Mouse (Mus musculus) gastrocnemius, postnatal 4 days (tissue): ENCODE measurements at regions not wholly inside any gene's neighbourhood (a gene's known extent, or its start where the extent isn't known, plus 50 kb on each side); places are given as distances from the start of the nearest gene placed in this dataset.

ENCODE experiments used
- DNase-seq, 2 experiments: peaks; one replicate each; pipeline ENCODE4 v3.0.0; 2021 to 2022; ENCODE audit warnings: low spot score in 2 of 2, mixed read lengths in 2 of 2

- DNase-seq = no peak
These were observed 60.6 kb upstream of the Kras start for GRCm38 (mm10) chr6:145310601-145311000.

- DNase-seq = no peak
These were observed 59.0 kb upstream of the Kras start for GRCm38 (mm10) chr6:145309025-145309424.

GRCm38 (mm10) chr6:145307237-145307636 lies 57.2 kb upstream of the Kras start:
- DNase-seq = no peak

- no peak for DNase-seq
These were observed 56.5 kb upstream of the Kras start for GRCm38 (mm10) chr6:145306331-145307124.

GRCm38 (mm10) chr6:145305669-145306068 lies 55.6 kb upstream of the Kras start:
- DNase-seq = no peak

- peak; percentile 22 to 30 for DNase-seq
These were observed 53.6 kb upstream of the Kras start for GRCm38 (mm10) chr6:145303641-145304070.

GRCm38 (mm10) chr6:145302907-145303640 lies 53.0 kb upstream of the Kras start:
- no peak for DNase-seq

GRCm38 (mm10) chr6:145302105-145302504 lies 52.1 kb upstream of the Kras start:
- no peak for DNase-seq

- no peak for DNase-seq
These were observed 50.3 kb upstream of the Kras start for GRCm38 (mm10) chr6:145300266-145300858.
